Mouse (Mus musculus) left cerebral cortex, adult 18-20 months (tissue): ENCODE results near the gene Nfatc2. TPM values are rescaled to one million over a fixed set of nuclear protein-coding genes. Genes with fewer than 3 reads are reported as not detected.

Experiments used
- DNase-seq, 2 experiments: peaks; one replicate each; pipeline ENCODE4 v3.0.0; 2021 to 2022; ENCODE audit warnings: low spot score in 2 of 2, mixed read lengths in 1 of 2
- total RNA-seq, 2 experiments: library from RNA; stranded (reverse); gene quantifications; 2 replicates each; pipeline ENCODE4 v1.2.3; 2021

Nfatc2 gene
- total RNA-seq, 2 experiments from 2014 or later: 9.3 to 11.7 TPM

DNA sequence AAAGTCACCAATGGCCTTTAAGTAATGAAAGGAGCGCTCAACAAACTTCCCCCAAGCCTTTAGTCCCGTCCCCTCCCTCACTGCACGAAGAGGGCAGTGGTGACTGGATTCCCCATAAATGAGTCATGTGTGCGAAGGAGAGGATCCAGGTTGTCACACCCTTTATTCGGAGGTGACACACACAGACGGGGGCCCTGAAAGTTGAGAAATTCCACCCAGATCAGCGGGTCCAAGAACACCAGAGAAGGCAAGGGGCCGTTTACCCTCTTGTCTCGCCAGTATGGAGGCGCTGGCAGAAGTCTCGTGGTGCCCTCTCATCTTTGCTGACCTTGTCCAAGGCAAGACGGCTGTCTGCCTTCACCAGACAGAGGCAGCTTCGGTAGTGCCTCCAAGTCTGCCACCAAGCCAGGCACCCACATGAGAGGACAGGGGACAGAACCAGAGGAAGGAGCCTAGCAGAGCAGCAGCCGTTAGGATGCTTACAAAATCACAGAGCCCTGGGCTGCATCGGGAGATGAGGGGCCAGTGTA, 21.8 kb downstream of the Nfatc2 start:
- no peak for DNase-seq

DNA sequence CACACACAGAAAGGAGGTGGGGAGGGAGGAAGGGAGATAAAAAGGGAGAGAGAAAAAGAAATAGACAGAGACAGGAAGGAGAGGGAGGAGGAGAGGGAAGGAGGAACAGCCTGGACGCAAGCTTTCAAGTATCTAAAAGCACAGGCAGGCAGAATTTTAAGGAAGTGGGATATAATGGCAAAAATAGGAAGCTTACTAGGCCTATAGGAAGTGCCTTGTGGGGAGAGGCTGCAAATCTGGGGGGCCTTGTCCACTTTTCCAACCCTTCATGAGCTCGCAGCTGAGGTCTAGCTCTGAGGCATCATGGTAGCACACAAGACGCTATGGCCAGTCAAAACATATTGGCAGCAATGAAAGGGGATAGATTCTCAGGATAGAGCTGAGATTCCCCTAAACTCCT, 22.3 kb downstream of the Nfatc2 start:
- no peak for DNase-seq

DNA sequence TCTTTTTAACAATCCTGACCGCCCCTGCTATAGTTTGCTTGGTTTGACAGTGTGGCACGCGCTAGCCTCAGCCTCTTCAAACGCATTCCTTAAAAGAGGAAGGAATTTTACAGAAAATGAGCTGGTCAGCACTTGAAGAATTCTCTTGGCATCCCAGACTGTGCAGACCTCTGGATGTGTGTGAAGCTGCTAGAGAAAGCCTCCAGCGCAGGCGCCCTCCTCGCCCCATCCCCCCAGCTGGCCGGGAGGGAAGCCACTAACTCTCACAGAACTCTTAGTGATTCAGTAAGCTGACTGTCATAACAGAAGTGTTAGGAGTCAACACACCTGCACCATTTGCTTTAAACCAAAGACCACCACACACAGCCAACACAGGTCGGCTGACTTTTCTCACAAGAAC, 23.3 kb downstream of the Nfatc2 start:
- no peak for DNase-seq

DNA sequence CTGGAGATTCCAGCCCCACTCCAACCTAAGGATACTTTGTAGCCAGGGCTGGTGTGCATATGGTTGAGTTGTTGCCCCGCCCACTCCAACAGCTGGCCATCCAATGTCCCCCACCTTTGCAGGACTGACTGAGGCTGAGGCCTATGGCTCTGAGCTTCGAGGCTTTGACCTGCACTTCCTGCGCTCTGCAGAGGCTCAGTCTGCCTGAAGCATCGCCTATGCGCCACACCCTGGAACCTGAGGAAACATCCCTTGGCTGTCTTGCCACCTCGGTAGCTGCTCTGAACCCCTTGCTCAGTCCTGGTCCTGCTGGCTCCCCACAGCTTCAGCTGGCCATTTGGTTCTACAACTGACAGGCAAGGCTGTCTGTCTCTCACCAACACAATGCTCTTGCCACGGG, 24.1 kb downstream of the Nfatc2 start:
- DNase-seq: no peak

DNA sequence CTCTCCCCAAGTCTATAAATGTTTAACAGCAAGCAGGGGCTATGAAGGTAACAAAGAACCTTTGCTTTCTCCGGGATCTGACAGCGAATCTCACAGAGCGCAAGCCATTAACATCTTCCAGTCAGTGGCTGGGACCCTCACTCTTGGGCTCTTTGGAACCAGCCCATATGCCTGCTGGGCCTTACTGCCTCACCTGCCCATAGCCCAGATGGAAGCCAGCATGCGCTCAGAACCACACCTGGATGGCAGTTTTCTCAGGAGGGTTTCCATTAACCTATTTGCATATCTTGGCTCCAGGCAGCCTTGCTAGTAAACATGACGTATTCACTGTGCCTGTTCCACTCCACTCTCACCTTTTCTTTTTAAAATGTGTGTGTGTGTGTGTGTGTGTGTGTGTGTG, 25.6 kb downstream of the Nfatc2 start:
- DNase-seq: no peak

DNA sequence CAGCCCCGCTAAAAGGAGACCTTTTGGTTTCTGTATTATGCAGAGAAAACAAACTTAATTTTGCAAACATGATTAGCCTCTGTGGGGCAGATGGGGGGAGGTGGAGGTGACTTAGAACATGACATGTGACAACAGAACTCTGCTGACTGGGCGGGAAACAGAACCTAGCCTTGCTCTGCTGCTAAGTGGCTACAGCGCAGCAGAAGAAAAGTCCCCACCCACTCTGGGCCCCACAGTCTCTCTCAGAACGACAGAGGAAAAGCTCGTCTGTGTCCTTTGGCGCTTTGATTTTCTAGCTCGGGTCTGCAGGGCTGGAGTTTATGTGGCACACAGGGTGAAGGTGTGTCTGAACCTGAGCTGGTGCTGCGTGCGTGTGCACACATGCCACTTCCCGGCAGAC, 26.5 kb downstream of the Nfatc2 start:
- DNase-seq: no peak

DNA sequence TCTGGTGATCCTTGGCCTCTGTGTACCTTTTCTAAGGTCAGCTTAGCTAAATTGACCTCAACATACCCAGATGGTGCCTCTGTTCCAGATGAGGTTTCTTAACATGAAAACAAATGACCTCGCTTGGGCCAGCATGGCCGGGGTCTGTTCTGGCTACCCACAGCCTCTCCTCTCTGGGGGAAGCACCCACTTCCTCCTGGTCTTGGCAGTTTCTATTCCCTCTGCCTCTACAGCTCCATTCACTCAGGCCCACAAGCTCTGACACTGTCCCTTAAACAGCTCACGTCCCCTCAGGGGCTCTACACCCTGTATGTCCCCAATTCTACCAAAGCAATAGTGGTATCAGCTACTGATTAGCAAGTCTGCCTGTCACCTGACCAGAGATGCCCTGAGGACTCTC, 27.6 kb downstream of the Nfatc2 start:
- no peak for DNase-seq

DNA sequence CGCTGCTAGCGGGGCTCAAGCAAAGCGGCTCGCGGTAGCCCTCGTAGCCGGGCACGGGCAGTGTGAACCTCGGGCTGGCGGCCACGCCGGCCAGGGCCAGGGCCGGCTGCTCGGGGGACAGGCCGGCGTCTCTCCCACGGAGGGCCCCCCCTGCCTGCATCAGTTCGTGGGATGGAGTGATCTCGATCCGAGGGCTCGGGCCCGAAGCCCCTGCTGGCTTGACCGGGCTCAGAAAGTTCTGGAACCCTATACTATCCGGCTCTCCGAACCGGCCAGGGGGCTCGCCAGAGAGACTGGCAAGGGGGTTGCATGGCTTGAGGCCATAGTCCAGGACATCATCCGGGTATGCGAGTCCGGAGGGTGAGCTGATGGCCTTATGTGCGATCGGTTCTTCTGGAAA, 30.2 kb downstream of the Nfatc2 start:
- DNase-seq: no peak

DNA sequence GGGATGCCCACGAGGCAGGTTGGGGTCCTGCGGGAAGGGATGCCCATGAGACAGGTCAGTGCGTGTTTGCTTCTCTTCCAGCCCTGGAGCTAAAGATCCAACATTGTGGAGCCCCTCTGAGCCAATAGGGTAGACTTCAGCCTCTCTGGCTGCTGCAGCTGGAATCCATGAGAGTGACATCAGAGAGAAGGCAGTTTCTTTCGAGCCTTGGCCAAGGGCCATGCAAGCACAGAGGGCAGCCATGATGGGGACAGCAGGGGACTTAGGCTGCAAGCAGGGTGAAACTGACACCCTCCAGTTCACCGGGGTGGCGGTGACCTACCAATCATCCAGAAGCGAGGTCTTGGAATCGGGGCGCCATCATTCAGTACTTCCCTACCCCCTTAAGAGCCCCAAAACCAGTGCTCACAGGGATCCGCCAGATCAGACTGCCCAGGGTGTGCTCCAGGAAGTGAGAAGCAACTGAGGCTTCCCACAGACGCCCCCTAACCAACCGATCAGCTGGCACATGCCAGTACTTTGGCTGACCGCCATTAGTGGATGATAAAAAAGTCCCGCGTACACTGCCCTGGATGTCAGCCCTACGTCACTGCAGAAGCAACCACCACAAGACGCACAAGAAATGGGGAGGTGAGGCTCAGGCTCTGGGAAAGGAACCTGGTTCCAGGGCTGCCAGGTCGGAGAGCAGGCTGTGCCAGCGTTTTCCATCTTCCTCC, 35.8 kb downstream of the Nfatc2 start:
- DNase-seq: no peak

DNA sequence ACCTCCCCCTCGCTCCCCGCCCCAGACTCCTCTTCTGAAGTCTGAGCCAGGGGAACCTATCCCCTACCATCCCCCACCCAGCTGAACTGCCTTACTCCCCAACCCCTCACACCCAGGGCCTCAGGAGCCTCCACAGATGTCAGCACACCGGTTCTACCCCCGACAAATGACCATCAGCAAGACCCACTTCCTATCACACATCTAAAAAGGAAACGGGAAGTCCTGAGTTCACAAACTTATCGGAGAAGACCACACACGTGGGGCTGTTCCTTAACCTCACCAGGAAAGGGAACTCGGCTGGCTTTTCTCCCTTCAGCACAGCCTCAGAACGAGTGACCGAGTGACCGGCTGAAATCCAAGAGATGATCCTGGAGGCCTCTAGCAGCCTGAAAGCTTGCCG, 38.3 kb downstream of the Nfatc2 start:
- no peak for DNase-seq

DNA sequence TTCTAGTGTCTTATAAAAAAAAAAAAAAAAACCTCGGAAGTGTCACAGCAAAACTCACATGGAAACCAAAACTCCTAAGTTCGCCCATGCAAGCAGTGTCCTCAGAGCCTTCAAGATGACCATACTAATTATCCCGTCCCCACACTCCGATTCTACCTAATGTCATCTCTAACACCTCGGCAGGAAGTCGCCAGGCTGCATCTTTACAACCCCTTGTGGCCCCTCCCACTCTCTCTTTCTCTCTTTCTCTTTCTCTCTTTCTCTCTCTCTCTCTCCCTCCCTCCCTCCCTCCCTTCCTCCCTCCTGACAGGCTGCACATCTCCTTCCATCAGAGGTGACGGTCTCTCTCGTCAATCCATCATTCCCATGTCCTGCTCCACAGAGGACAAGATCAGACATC, 44.4 kb downstream of the Nfatc2 start:
- DNase-seq: no peak

DNA sequence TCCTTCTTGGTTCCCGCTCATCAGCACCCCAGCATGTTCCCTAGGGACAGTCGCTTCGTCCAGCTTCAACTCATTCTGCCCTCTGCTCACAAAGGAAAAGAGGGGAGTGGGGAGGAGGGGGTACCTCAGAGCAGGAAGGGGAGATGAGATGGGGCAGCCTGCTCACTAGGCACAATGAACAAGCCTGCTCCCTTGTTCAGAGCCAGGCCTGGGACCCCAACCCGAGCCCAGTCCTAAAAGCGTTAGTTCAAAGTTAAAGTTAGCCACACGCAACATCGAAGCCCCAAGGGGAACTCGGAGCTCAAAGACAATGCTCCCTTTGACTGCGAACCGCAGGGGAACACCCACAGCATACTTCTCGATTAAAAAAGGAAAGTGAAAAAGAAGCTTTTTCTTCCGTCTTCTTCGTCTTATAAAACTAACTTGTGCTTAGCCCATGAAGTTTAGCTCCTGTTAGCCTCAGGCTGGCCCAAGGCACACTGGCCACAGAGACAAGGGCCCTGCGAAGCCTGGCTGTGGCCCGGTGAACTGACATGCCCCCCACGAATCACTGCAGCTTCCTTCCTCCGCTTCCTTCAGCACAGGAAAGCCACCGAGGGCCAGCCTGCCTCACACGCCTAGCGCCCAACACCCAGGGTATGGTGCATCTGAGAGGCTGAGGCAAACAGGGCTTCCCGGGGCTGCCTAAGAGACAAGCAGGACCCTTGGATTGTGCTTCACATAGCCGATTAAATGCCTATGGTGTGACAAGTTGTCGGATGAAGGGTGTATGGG, 45.4 kb downstream of the Nfatc2 start:
- DNase-seq: no peak

DNA sequence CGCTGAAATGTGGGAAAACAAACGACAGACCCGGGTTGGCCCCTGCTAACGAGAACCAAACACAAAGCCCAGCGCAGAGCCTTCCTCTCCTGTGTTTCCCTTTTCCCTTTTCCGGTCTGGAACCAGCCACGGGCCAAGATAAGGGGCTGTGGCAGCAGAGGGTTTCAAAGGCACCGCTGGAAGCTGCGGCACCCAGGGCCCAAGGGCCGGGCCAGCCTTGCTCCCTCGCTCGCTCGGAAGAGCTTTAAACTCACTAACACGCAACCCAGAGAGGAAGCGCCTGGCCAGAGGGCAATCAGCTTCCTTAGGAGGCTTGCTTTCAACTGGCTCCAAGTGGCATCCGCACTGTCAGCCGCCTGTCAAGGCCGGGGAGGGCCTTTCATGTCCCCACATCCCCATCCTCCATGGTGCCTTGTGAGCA, 47.9 kb downstream of the Nfatc2 start:
- DNase-seq: no peak

DNA sequence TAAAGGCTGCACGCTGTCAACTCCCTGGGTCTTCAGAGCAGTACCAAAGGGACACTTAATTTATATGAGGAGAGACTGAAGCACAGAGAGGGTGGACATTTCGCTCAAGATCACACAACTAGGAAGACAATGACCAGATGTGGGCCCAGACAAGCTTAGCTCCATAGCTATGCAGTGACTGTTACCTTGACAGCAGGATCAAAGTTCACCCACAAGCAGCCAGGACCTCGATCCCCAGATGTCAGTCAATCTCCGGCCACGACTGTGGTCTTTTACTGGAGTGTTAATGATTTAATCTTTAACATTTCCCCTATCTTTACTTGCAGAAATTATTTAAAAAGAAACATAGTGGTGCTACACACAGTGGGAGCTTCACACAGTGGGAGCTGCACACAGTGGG, 49.1 kb downstream of the Nfatc2 start:
- no peak for DNase-seq

DNA sequence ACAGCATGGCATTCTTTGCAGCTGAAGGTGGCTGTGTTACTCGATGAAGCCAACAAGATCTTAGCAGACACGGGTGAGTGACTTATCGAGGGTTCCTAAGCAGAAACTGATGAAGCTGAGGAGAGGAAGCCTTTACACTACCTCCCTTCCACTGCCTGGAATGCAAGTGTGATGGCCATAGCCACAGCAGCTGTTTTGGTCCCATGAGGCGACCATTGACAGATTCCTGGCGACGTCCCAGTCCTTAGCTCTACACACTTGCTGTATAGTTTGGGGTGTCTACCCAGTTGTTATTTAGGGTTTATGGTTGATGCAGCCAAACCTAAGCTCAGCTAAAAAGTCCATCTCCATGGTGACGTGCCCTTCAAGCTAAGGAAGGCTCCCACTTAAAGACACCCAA, 50.2 kb downstream of the Nfatc2 start:
- DNase-seq: no peak

DNA sequence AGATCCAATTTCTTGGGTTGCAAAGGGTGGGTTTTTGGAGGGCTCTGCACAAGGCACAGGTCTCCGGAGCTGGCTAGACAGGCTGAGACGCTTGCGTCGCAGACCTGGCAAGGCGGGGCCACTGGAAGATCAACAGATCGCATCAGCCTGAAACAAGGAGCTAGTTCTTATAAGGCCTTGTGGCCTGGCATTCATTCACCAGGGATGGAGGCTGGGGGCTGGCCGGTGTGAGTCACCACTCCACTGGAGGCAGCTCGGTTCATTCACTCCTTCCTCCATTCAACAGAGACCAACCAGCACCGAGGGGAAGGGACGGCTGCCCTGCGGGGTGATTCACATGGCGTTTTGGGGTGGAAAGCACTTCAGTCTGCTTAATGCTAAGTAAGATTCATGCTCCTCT, 52.1 kb downstream of the Nfatc2 start:
- no peak for DNase-seq

DNA sequence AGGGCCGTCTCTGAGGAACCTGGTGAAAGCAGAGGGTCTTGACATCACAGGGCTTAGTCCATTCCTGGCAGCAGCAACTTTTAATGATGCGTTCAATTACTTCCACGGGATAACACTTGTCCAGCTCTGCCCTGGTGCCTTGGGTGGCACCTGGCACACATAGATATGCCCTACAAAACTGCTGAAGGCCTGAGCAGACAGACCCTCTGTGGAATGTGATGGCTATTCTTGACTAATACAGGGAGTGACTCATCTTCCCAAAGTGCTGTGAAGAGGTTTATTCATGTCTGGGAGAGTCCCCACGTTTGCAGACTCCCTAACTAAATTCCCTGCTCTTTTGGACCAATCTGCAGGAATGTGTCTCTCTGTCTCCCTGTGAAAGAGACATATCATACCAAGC, 53.4 kb downstream of the Nfatc2 start:
- DNase-seq: no peak

DNA sequence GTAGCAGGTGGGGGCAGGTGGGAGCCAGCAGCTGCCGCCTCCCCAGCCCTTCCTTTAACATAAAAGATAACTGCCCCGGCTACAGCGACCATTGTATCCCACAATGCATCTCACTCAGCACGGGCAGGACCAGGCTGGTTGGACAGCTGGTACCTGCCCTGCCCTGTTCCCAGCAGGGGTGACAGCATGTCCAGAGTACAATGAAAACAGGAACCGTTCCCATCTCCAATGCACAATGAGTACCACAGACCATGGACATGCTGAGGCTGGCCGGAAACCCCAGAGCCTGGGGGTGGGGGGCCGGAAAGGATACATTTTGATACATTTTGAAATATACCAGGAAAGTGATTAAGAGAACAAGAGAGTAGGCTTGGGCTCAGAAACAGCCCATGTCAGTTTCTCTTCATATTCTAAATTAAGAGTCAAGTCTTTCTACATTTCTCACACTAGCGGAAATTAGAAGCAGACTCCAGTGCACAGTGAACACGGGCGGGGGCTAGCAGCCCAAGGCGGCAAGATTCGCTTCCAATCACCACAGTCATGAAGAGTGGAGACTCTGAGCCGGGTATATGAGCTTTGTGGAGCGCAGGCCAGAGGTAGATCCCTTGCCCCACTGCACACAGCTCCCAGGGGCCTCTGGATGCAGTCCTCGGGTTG, 55.4 kb downstream of the Nfatc2 start:
- peak in 1 of 2 experiments; percentile 19 for DNase-seq

DNA sequence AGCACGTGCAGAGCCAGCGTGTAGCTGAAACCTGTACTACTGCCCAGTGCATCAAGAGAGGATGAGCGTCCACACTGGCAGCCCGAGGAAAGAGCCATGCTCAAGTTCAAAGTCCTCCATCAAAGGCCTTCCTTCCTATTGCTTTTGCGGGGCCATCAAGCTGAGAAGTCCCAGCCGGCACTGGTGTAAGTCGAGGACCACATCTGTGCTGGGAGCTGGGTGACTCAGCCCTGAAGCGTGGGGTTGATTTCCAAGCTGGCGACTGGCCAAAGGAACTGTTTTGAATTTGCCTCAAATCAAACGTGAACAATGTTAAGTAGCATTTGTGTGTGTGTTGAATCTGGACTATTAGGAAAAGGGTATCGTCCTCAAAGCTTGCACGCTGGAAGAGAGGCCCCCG, 57.4 kb downstream of the Nfatc2 start:
- DNase-seq: peak; percentile 60

DNA sequence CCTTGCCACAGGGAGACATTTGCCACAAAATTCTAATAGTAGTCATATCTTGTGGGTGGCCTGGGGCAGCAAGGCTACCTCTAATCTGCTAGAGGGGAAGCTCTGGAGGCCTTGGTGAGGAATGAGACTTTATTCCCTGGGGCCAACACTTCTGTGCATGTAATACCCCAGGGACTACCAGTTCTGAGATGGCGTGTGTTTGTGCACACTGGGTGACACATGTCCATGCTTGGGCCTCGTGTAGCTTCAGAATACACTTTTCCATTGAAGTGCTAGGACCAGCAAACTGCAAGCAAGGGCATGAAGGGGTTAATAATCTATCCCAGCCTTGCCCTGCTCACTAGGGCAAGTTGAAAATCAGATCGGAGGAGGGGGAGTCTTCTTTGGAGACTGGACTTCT, 58.4 kb downstream of the Nfatc2 start:
- no peak for DNase-seq

DNA sequence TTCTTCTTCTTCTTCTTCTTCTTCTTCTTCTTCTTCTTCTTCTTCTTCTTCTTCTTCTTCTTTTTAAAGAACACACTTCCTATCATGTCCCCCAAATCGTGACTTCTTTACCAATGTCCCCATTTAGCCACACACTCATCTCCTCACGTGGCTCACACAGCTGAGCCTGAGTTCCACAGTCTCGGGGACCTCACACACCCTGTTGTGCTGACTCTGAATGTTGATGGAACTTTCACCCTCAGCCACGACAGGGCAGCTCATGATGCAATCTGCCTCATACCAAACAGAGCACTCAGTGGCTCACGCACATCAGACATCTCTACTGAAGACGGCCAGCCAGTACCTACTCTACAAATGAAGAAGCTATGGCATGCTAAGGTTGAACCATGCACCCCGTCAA, 60.2 kb downstream of the Nfatc2 start:
- DNase-seq: no peak

DNA sequence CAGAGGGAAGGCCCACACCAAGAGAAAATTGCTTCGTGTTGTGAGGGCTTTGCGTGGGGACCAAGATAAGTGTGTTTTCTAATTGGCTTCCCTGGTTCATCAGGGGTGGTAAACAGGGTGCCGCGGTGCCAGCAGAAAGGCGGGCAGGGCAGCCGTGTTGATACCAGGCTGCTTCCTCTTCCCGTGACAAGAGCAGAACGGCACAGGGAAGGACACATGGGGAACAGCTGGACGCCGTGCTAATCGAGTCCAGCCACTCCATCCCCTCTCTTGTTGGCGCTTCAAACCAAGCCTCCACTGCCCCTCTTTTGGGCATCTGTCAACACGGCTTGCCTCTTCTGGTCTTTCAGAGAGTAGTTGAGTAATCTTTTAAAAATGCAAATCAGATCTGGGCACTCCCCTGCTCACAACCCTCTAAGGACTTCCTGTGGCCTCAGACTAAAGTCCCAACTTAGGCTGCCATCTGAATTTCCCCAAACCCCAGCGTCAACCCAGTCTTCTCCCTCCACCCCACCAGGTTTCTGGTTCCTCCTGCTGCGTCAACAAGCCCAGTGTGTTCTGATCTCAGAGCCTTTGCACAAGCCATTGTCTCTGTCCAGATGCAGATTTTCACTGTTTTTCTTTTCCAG, 61.7 kb downstream of the Nfatc2 start:
- DNase-seq: no peak
